Mouse (Mus musculus) CH12.LX (cell line): ENCODE data around the gene Atp12a. TPM values are rescaled to one million over a fixed set of nuclear protein-coding genes. Genes with fewer than 3 reads are reported as not detected.

ENCODE experiments used
- DNase-seq: peaks from one replicate; pipeline ENCODE4 v3.0.0-alpha.2; 2013; ENCODE audit errors: extremely low read depth
- H3K27ac ChIP-seq: 2 replicates; pipeline ENCODE4 v1.5.1; 2012; ENCODE audit warnings: low read depth, mild to moderate bottlenecking, control low read depth, moderate library complexity; ENCODE audit not compliant: insufficient read depth
- H3K27me3 ChIP-seq: replicated peaks from 2 replicates; pipeline ENCODE3; 2012; ENCODE audit warnings: inconsistent platforms
- H3K36me3 ChIP-seq, 2 experiments: replicated peaks in 1 of 2; 2 replicates each; pipeline versions ENCODE3 to v1.6.1; 2012; ENCODE audit warnings: inconsistent platforms in 1 of 2, low read length in 1 of 2, mild to moderate bottlenecking in 1 of 2, mixed read lengths in 1 of 2, moderate library complexity in 1 of 2; ENCODE audit not compliant: control insufficient read depth in 1 of 2, insufficient read depth in 1 of 2
- H3K4me1 ChIP-seq, 2 experiments: 2 replicates each; pipeline ENCODE4 v1.6.1; 2012; ENCODE audit warnings: inconsistent platforms in 1 of 2, moderate library complexity in 1 of 2; ENCODE audit not compliant: insufficient read depth in 2 of 2, control insufficient read depth in 1 of 2
- H3K4me2 ChIP-seq: 2 replicates; pipeline ENCODE4 v1.6.1; 2012; ENCODE audit warnings: low read depth, mild to moderate bottlenecking, control low read depth; ENCODE audit not compliant: poor library complexity, insufficient read depth, severe bottlenecking
- H3K4me3 ChIP-seq, 3 experiments: fragments of 150-350 bp in 1 of 3; sonication (generic) in 1 of 3; replicated peaks in 1 of 3; 2 replicates each; pipeline versions ENCODE3 to v1.5.1; 2011 to 2012; ENCODE audit warnings: low read depth in 2 of 3, low read length in 2 of 3, mild to moderate bottlenecking in 2 of 3, moderate library complexity in 2 of 3, control low read depth in 1 of 3, improper control_type of control experiment in 1 of 3, inconsistent platforms in 1 of 3, mixed read lengths in 1 of 3; ENCODE audit not compliant: poor library complexity in 1 of 3
- H3K79me2 ChIP-seq: replicated peaks from 2 replicates; pipeline ENCODE4 v1.6.1; 2012; ENCODE audit warnings: mild to moderate bottlenecking, moderate library complexity; ENCODE audit not compliant: control insufficient read depth, poor library complexity, insufficient read depth, severe bottlenecking; ENCODE audit errors: extremely low read depth
- H3K9ac ChIP-seq: 2 replicates; pipeline ENCODE4 v1.6.1; 2012; ENCODE audit warnings: low read depth, mild to moderate bottlenecking, control low read depth, moderate library complexity; ENCODE audit not compliant: insufficient read depth
- H3K9me3 ChIP-seq: replicated peaks from 2 replicates; pipeline ENCODE3; 2012; ENCODE audit warnings: low read length, inconsistent platforms, mixed read lengths
- BHLHE40 ChIP-seq: IDR thresholded peaks from 2 replicates; pipeline ENCODE4 v1.6.1; 2011; ENCODE audit warnings: mild to moderate bottlenecking, low read depth, low read length, improper control_type of control experiment
- CHD2 ChIP-seq: IDR thresholded peaks from 2 replicates; pipeline ENCODE4 v1.6.1; 2011; ENCODE audit warnings: low read length, improper control_type of control experiment
- CTCF ChIP-seq, 2 experiments: IDR thresholded peaks in 1 of 2; conservative IDR thresholded peaks in 1 of 2; 2 replicates each; pipeline ENCODE4 v1.5.1; 2011 to 2012; ENCODE audit warnings: low read depth in 2 of 2, low read length in 2 of 2, improper control_type of control experiment in 1 of 2, inconsistent platforms in 1 of 2, mild to moderate bottlenecking in 1 of 2, moderate library complexity in 1 of 2
- ELF1 ChIP-seq: IDR thresholded peaks from 2 replicates; pipeline ENCODE4 v1.6.1; 2014; ENCODE audit warnings: low read depth, mild to moderate bottlenecking, inconsistent platforms, low read length, improper control_type of control experiment
- MAFK ChIP-seq: IDR thresholded peaks from 2 replicates; pipeline ENCODE4 v1.6.1; 2011; ENCODE audit warnings: low read length, improper control_type of control experiment; ENCODE audit not compliant: insufficient replicate concordance
- MEF2A ChIP-seq: IDR thresholded peaks from 2 replicates; pipeline ENCODE4 v1.6.1; 2014; ENCODE audit warnings: low read depth, mild to moderate bottlenecking, inconsistent platforms, low read length, improper control_type of control experiment, borderline replicate concordance
- NELFE ChIP-seq: IDR thresholded peaks from 2 replicates; pipeline ENCODE4 v1.6.1; 2011; ENCODE audit warnings: low read depth, low read length, improper control_type of control experiment
- POLR2A ChIP-seq: IDR thresholded peaks from 2 replicates; pipeline ENCODE4 v1.6.1; 2011; ENCODE audit warnings: low read depth, mild to moderate bottlenecking, improper control_type of control experiment, low read length
- POLR2AphosphoS2 ChIP-seq: IDR thresholded peaks from 2 replicates; pipeline ENCODE4 v1.6.1; 2011; ENCODE audit warnings: low read depth, low read length, improper control_type of control experiment
- RAD21 ChIP-seq: IDR thresholded peaks from 2 replicates; pipeline ENCODE4 v1.6.1; 2011; ENCODE audit warnings: low read depth, mild to moderate bottlenecking, low read length, improper control_type of control experiment, moderate library complexity
- RCOR1 ChIP-seq: conservative IDR thresholded peaks from 2 replicates; pipeline ENCODE4 v1.6.1; 2012; ENCODE audit warnings: low read depth, mild to moderate bottlenecking, inconsistent platforms, low read length, improper control_type of control experiment
- SIN3A ChIP-seq: IDR thresholded peaks from 2 replicates; pipeline ENCODE4 v1.6.1; 2012; ENCODE audit warnings: low read length, improper control_type of control experiment, inconsistent platforms
- SMC3 ChIP-seq: IDR thresholded peaks from 2 replicates; pipeline ENCODE4 v1.6.1; 2011; ENCODE audit warnings: low read depth, low read length, improper control_type of control experiment
- TBP ChIP-seq: conservative IDR thresholded peaks from 2 replicates; pipeline ENCODE4 v1.6.1; 2011; ENCODE audit warnings: low read depth, low read length, improper control_type of control experiment
- UBTF ChIP-seq: IDR thresholded peaks from 2 replicates; pipeline ENCODE4 v1.6.1; 2012; ENCODE audit warnings: low read depth, mild to moderate bottlenecking, inconsistent platforms, low read length, improper control_type of control experiment, moderate library complexity
- USF1 ChIP-seq: IDR thresholded peaks from 2 replicates; pipeline ENCODE4 v1.6.1; 2014; ENCODE audit warnings: low read depth, mild to moderate bottlenecking, inconsistent platforms, low read length, improper control_type of control experiment
- USF2 ChIP-seq: conservative IDR thresholded peaks from 2 replicates; pipeline ENCODE4 v1.6.1; 2011; ENCODE audit warnings: low read depth, low read length, improper control_type of control experiment
- ZC3H11A ChIP-seq: IDR thresholded peaks from 2 replicates; pipeline ENCODE4 v1.6.1; 2012; ENCODE audit warnings: low read depth, mild to moderate bottlenecking, inconsistent platforms, low read length, improper control_type of control experiment
- ZMIZ1 ChIP-seq: IDR thresholded peaks from 2 replicates; pipeline ENCODE4 v1.6.1; 2012; ENCODE audit warnings: low read depth, mild to moderate bottlenecking, inconsistent platforms, low read length, improper control_type of control experiment
- ZNF384 ChIP-seq: IDR thresholded peaks from 2 replicates; pipeline ENCODE4 v1.6.1; 2012; ENCODE audit warnings: low read depth, low read length, improper control_type of control experiment, inconsistent platforms
- dilution Hi-C: fragments of 300-500 bp; cut with MboI; formaldehyde crosslinking; loops from 2 replicates; pipeline ENCODE4 v1.14.3; 2020; ENCODE audit warnings: low sequenced_read_pairs; ENCODE audit not compliant: extremely low pct_unique_long_range_greater_than_20kb, extremely low pct_ligation_motif_present
- in situ Hi-C: fragments of 300-500 bp; cut with MboI; formaldehyde crosslinking; loops from 3 replicates; pipeline ENCODE4 v1.14.3; 2019; ENCODE audit warnings: low sequenced_read_pairs, low pct_ligation_motif_present, low pct_unique_long_range_greater_than_20kb, mixed read lengths
- polyA plus RNA-seq: library from polyadenylated mRNA; unstranded; fragments of >175 nt; gene quantifications from 2 replicates; pipeline ENCODE4 v1.2.1, GENCODE M21; 2012; ENCODE audit warnings: low read depth; ENCODE audit not compliant: insufficient read length
- total RNA-seq, 2 experiments: library from RNA; depleted of rRNA; stranded (reverse); fragments of 300-350 nt in 1 of 2; fragments of >200 nt in 1 of 2; gene quantifications; 2 replicates each; pipeline ENCODE4 v1.2.3; 2012 to 2014

The Atp12a gene
- total RNA-seq (2012; rRNA removed): not detected in 2 replicates
- not detected in 2 replicates for total RNA-seq (2014; rRNA removed)
- polyA plus RNA-seq: not detected in 2 replicates

GRCm38 (mm10) chr14:56364711-56365237 lies at the start of gene Atp12a:
Atp12a (plus strand) TSS chr14:56365068.
- dilution Hi-C loops: no loop called here
- no peaks in the 10 kb centered on the region for H3K4me1 ChIP-seq
- DNase-seq: no peak
- no peak for TF ChIP-seq MAFK
- no peak for TF ChIP-seq MEF2A
- no peak for TF ChIP-seq ZMIZ1
- TF ChIP-seq POLR2A: no peak
- TF ChIP-seq ZNF384: no peak
- TF ChIP-seq TBP: no peak
- no peak for TF ChIP-seq POLR2AphosphoS2
- TF ChIP-seq CHD2: no peak
- no peak for TF ChIP-seq RCOR1
- no peak for TF ChIP-seq NELFE
- no peak for TF ChIP-seq CTCF (conservative IDR thresholded peaks at IDR 0.05 in 1 of 2, IDR thresholded peaks at IDR 0.05 in 1 of 2; ENCODE audit: low read depth in 2 of 2, low read length in 2 of 2)
- TF ChIP-seq ELF1: no peak
- no peak within 1 kb of the TSS for H3K27ac ChIP-seq
- no peaks in the 10 kb centered on the region for H3K36me3 ChIP-seq
- H3K4me2 ChIP-seq: no peak within 1 kb of the TSS
- no peaks in the 10 kb centered on the region for H3K9me3 ChIP-seq
- no peak within 1 kb of the TSS for H3K4me3 ChIP-seq
- in situ Hi-C loops: no loop called here
- no peaks in the 10 kb centered on the region for H3K79me2 ChIP-seq
- H3K9ac ChIP-seq: no peak within 1 kb of the TSS
- H3K27me3 ChIP-seq: no peaks in the 10 kb centered on the region

GRCm38 (mm10) chr14:56315519-56315918 lies 49.3 kb upstream of the Atp12a start:
- Histone ChIP-seq H3K27ac (no peak overlapping the region), H3K9ac (no peak overlapping the region), H3K4me3 (no peak overlapping the region), H3K27me3 (peaks cover 2% of the 10 kb centered on the region), H3K4me2 (no peak overlapping the region), H3K4me1 (peaks cover 5 to 14% of the 10 kb centered on the region in 2 experiments; a peak in 3 of 4 replicates), H3K9me3 (peaks cover 2% of the 10 kb centered on the region), H3K36me3 (no peaks in the 10 kb centered on the region), H3K79me2 (no peaks in the 10 kb centered on the region)
- TF ChIP-seq ZMIZ1: no peak
- TF ChIP-seq UBTF: no peak
- dilution Hi-C loops: no loop called here
- no peak for DNase-seq
- in situ Hi-C loops: loop anchor here (25.0 kb wide), 1 partner anchor 103 kb away; the partner anchor contains the start of gene Gzmf

GRCm38 (mm10) chr14:56316333-56316732 lies 48.5 kb upstream of the Atp12a start:
- peaks cover 2% of the 10 kb centered on the region for H3K9me3 ChIP-seq
- peaks cover 2% of the 10 kb centered on the region for H3K27me3 ChIP-seq
- in situ Hi-C loops (loop anchor here (25.0 kb wide), 1 partner anchor 104 kb away; the partner anchor contains the start of gene Gzmf), dilution Hi-C loops (no loop called here)
- H3K4me3 ChIP-seq: no peak overlapping the region
- H3K4me1 ChIP-seq: peaks cover 5 to 12% of the 10 kb centered on the region in 2 experiments; a peak in 3 of 4 replicates
- no peaks in the 10 kb centered on the region for H3K36me3 ChIP-seq
- H3K9ac ChIP-seq: no peak overlapping the region
- TF ChIP-seq BHLHE40 (no peak), USF2 (no peak), POLR2A (no peak), ELF1 (no peak), ZMIZ1 (no peak), SIN3A (no peak), RAD21 (no peak), ZC3H11A (no peak), SMC3 (no peak), USF1 (no peak)
- no peaks in the 10 kb centered on the region for H3K79me2 ChIP-seq
- DNase-seq: no peak
- no peak overlapping the region for H3K4me2 ChIP-seq
- H3K27ac ChIP-seq: no peak overlapping the region
